Mouse (Mus musculus) retina, embryonic 14.5 days (tissue): ENCODE data around the gene Ankrd39.
"Not testable (repeated sequence)": the region's sequence is repeated elsewhere in the genome, so short reads cannot be mapped to it uniquely, and the experiment has no call there.

Experiments used
- DNase-seq: peaks from one replicate; pipeline ENCODE4 v3.0.0-alpha.2; 2015; ENCODE audit warnings: low spot score

The Ankrd39 gene

GRCm38 (mm10) chr1:36552506-36552905 is 5.3 kb upstream of the Ankrd39 start:
- DNase-seq: no peak

- DNase-seq: no peak
Measured at GRCm38 (mm10) chr1:36551904-36552303, 4.7 kb upstream of the Ankrd39 start.

GRCm38 (mm10) chr1:36550075-36550863 is 3.0 kb upstream of the Ankrd39 start:
- DNase-seq: no peak

- no peak for DNase-seq
Measured at GRCm38 (mm10) chr1:36549491-36549890, 2.2 kb upstream of the Ankrd39 start.

GRCm38 (mm10) chr1:36548771-36549170 is 1.5 kb upstream of the Ankrd39 start:
- DNase-seq: no peak

- no peak for DNase-seq
Measured at GRCm38 (mm10) chr1:36547981-36548598, 845 bp upstream of the Ankrd39 start.

- DNase-seq: no peak
Measured at GRCm38 (mm10) chr1:36545845-36546600, 1.2 kb downstream of the Ankrd39 start.

- no peak for DNase-seq
Measured at GRCm38 (mm10) chr1:36545382-36545781, 1.9 kb downstream of the Ankrd39 start.

GRCm38 (mm10) chr1:36542925-36543324 is 4.3 kb downstream of the Ankrd39 start:
- no peak for DNase-seq

- DNase-seq: no peak
Measured at GRCm38 (mm10) chr1:36541844-36542243, 5.4 kb downstream of the Ankrd39 start.

- no peak for DNase-seq
Measured at GRCm38 (mm10) chr1:36540807-36541206, 6.4 kb downstream of the Ankrd39 start.

- no peak for DNase-seq
Measured at GRCm38 (mm10) chr1:36540132-36540531, 7.1 kb downstream of the Ankrd39 start.

GRCm38 (mm10) chr1:36539186-36539585 is 8.1 kb downstream of the Ankrd39 start, which contains the start of gene Gm42417:
TSS of gene Gm42417 (minus strand) at chr1:36539429.
- no peak for DNase-seq

- DNase-seq: no peak
Measured at GRCm38 (mm10) chr1:36538727-36539126, 8.5 kb downstream of the Ankrd39 start.

- not testable (repeated sequence) for DNase-seq
Measured at GRCm38 (mm10) chr1:36536783-36537182, 10.5 kb downstream of the Ankrd39 start, which contains the start of gene Ankrd23. TSS of gene Ankrd23 (minus strand) at chr1:36536883.

- no peak for DNase-seq
Measured at GRCm38 (mm10) chr1:36536397-36536728, 10.9 kb downstream of the Ankrd39 start.

GRCm38 (mm10) chr1:36535477-36536396 is 11.5 kb downstream of the Ankrd39 start:
- no peak for DNase-seq

- DNase-seq: no peak
Measured at GRCm38 (mm10) chr1:36534595-36535058, 12.6 kb downstream of the Ankrd39 start.

- no peak for DNase-seq
Measured at GRCm38 (mm10) chr1:36533546-36533945, 13.7 kb downstream of the Ankrd39 start.

GRCm38 (mm10) chr1:36531461-36531860 is 15.8 kb downstream of the Ankrd39 start:
- DNase-seq: no peak

GRCm38 (mm10) chr1:36530962-36531361 is 16.3 kb downstream of the Ankrd39 start:
- DNase-seq: no peak

- no peak for DNase-seq
Measured at GRCm38 (mm10) chr1:36530485-36530884, 16.8 kb downstream of the Ankrd39 start.
